7 mouse cellular contexts compared by ENCODE assay signal in genomic region chr7:31097583-31098248, GRCm38 (mm10). TPM values are rescaled to one million over a fixed set of nuclear protein-coding genes. Genes with fewer than 3 reads are reported as not detected.
DNase-seq lines count a peak whose midpoint lies in the region; ATAC-seq and TF ChIP-seq lines count a peak whose summit lies in the region.

No protein-coding gene starts in this region.

- no peaks in the 10 kb centered on the region for H3K4me1 ChIP-seq in embryonic facial prominence, embryonic 11.5 days (ENCODE audit: control insufficient read depth, insufficient read depth, low read length)
- H3K4me1 ChIP-seq in heart, adult 2 months (ENCODE audit: control insufficient read depth, insufficient read depth, low read length): no peaks in the 10 kb centered on the region
- H3K4me1 ChIP-seq in kidney, adult 2 months (ENCODE audit: control insufficient read depth, insufficient read depth, low read length): no peaks in the 10 kb centered on the region
- peaks cover 5% of the 10 kb centered on the region; the same call in 1 of the 2 replicates for H3K4me1 ChIP-seq in limb, embryonic 12.5 days (replicated peaks)
- no peaks in the 10 kb centered on the region for H3K4me1 ChIP-seq in midbrain, embryonic 15.5 days
- no peaks in the 10 kb centered on the region for H3K4me1 ChIP-seq in spleen, adult 2 months (ENCODE audit: control insufficient read depth, insufficient read depth, insufficient read length)

- no peaks in the 10 kb centered on the region for H3K27me3 ChIP-seq in embryonic facial prominence, embryonic 11.5 days (ENCODE audit: control insufficient read depth, insufficient read depth, low read length)
- H3K27me3 ChIP-seq in heart, adult 2 months (ENCODE audit: control insufficient read depth, insufficient read depth, low read length): no peaks in the 10 kb centered on the region
- no peaks in the 10 kb centered on the region for H3K27me3 ChIP-seq in kidney, adult 2 months (replicated peaks; ENCODE audit: control insufficient read depth, insufficient read depth, low read length)
- peaks cover 3% of the 10 kb centered on the region for H3K27me3 ChIP-seq in limb, embryonic 12.5 days
- H3K27me3 ChIP-seq in midbrain, embryonic 15.5 days (replicated peaks): no peaks in the 10 kb centered on the region
- H3K27me3 ChIP-seq in spleen, adult 2 months (ENCODE audit: control insufficient read depth, insufficient read depth, low read length): no peaks in the 10 kb centered on the region

- peak; percentile 40; the same call in 1 of the 2 replicates for TF ChIP-seq POLR2A in heart, adult 2 months (IDR thresholded peaks at IDR 0.05; ENCODE audit: insufficient read depth, low read depth, low read length)
- TF ChIP-seq POLR2A in kidney, adult 2 months (IDR thresholded peaks at IDR 0.05; ENCODE audit: low read depth, low read length): no peak
- no peak for TF ChIP-seq POLR2A in spleen, adult 2 months (IDR thresholded peaks at IDR 0.05; ENCODE audit: low read depth, low read length)

- H3K9ac ChIP-seq in embryonic facial prominence, embryonic 11.5 days (replicated peaks; ENCODE audit: low read length): peak overlapping the region; percentile 25
- H3K9ac ChIP-seq in heart, adult 2 months (ENCODE audit: low read depth, low read length): no peak overlapping the region
- H3K9ac ChIP-seq in limb, embryonic 12.5 days (replicated peaks): 0 out of 2 replicates have a peak overlapping the region, but pooled peaks have one; percentile 12
- no peak overlapping the region for H3K9ac ChIP-seq in midbrain, embryonic 15.5 days

- peak overlapping the region; percentile 1; the same call in 1 of the 2 replicates for H3K4me3 ChIP-seq in embryonic facial prominence, embryonic 11.5 days (ENCODE audit: low read depth, low read length)
- peak overlapping the region; percentile 24; the same call in 1 of the 2 replicates for H3K4me3 ChIP-seq in heart, adult 2 months
- no peak overlapping the region for H3K4me3 ChIP-seq in kidney, adult 2 months (ENCODE audit: insufficient read depth, low read depth, low read length)
- peak overlapping the region; percentile 17 for H3K4me3 ChIP-seq in limb, embryonic 12.5 days (replicated peaks)
- peak overlapping the region; percentile 23 for H3K4me3 ChIP-seq in midbrain, embryonic 15.5 days
- no peak overlapping the region for H3K4me3 ChIP-seq in spleen, adult 2 months (ENCODE audit: extremely low read depth, insufficient read depth, insufficient read length)

- peak; percentile 94 for DNase-seq in adrenal gland, postnatal 10 days
- DNase-seq in embryonic facial prominence, embryonic 11.5 days (ENCODE audit: low spot score): peak; percentile 96
- peak; percentile 91 for DNase-seq in heart, adult 2 months
- peak; percentile 94 for DNase-seq in kidney, adult 2 months
- peak; percentile 82 to 91 for DNase-seq in spleen, adult 2 months (ENCODE audit: low read depth in 1 of 2, low spot score in 2 of 2)

- no peaks in the 10 kb centered on the region for H3K36me3 ChIP-seq in embryonic facial prominence, embryonic 11.5 days (replicated peaks; ENCODE audit: control insufficient read depth, insufficient read depth, low read depth, low read length)
- H3K36me3 ChIP-seq in heart, adult 2 months (ENCODE audit: control insufficient read depth, insufficient read depth, low read length): no peaks in the 10 kb centered on the region
- no peaks in the 10 kb centered on the region; the same call in 1 of the 2 replicates for H3K36me3 ChIP-seq in kidney, adult 2 months (ENCODE audit: control insufficient read depth, insufficient read depth, low read length)
- H3K36me3 ChIP-seq in limb, embryonic 12.5 days: no peaks in the 10 kb centered on the region
- no peaks in the 10 kb centered on the region for H3K36me3 ChIP-seq in midbrain, embryonic 15.5 days (replicated peaks)
- no peaks in the 10 kb centered on the region for H3K36me3 ChIP-seq in spleen, adult 2 months (ENCODE audit: control insufficient read depth, insufficient read depth, low read length)

- peak; percentile 93 for TF ChIP-seq CTCF in heart, adult 2 months (IDR thresholded peaks at IDR 0.05)
- TF ChIP-seq CTCF in kidney, adult 2 months (conservative IDR thresholded peaks at IDR 0.05; ENCODE audit: insufficient read depth, insufficient read length, low read depth, low read length): peak; percentile 94
- TF ChIP-seq CTCF in spleen, adult 2 months (IDR thresholded peaks at IDR 0.05; ENCODE audit: extremely low read depth, insufficient read depth, insufficient read length, insufficient replicate concordance): peak; percentile 97

- 0 out of 2 replicates have a peak, but pooled peaks have one; percentile 43 for TF ChIP-seq EP300 in heart, adult 2 months (IDR thresholded peaks at IDR 0.05; ENCODE audit: insufficient read depth, low read depth, low read length)

- peak; percentile 88 for ATAC-seq in embryonic facial prominence, embryonic 11.5 days (replicated peaks; ENCODE audit: insufficient number of reproducible peaks, low FRiP score, low TSS enrichment, low read depth)
- peak; percentile 92 for ATAC-seq in limb, embryonic 12.5 days (ENCODE audit: insufficient number of reproducible peaks, insufficient read depth, low FRiP score, low TSS enrichment, low read depth)
- peak; percentile 93 for ATAC-seq in midbrain, embryonic 15.5 days (replicated peaks)

- 36% methylated on average over 19 of the region's 20 CpGs for WGBS in embryonic facial prominence, embryonic 11.5 days
- 52% methylated on average over 20 of the region's 20 CpGs for WGBS in heart, adult 2 months
- WGBS in kidney, adult 2 months: 40% methylated on average over 20 of the region's 20 CpGs
- 36% methylated on average over 20 of the region's 20 CpGs for WGBS in limb, embryonic 12.5 days
- 45% methylated on average over 20 of the region's 20 CpGs for WGBS in midbrain, embryonic 15.5 days
- WGBS in spleen, adult 2 months: 51% methylated on average over 20 of the region's 20 CpGs

- no peaks in the 10 kb centered on the region for H3K79me2 ChIP-seq in heart, adult 2 months (replicated peaks; ENCODE audit: control insufficient read depth, insufficient read depth, low read length)

- intact Hi-C loops in heart, adult 2 months (cut with DNase I): loop anchor here (1.0 to 5.0 kb wide), 4 partner anchors 19 to 140 kb away; partner anchors contain the start of genes Lgi4 and Usf2

- H3K27ac ChIP-seq in embryonic facial prominence, embryonic 11.5 days (replicated peaks; ENCODE audit: low read depth, low read length): no peak overlapping the region
- H3K27ac ChIP-seq in heart, adult 2 months: peak overlapping the region; percentile 47
- H3K27ac ChIP-seq in kidney, adult 2 months (ENCODE audit: insufficient read depth, low read depth, low read length): no peak overlapping the region
- H3K27ac ChIP-seq in limb, embryonic 12.5 days: peak overlapping the region; percentile 17; the same call in 1 of the 2 replicates
- no peak overlapping the region for H3K27ac ChIP-seq in midbrain, embryonic 15.5 days
- no peak overlapping the region for H3K27ac ChIP-seq in spleen, adult 2 months (ENCODE audit: insufficient read depth, low read length)

- H3K9me3 ChIP-seq in embryonic facial prominence, embryonic 11.5 days (replicated peaks; ENCODE audit: control insufficient read depth, low read length): no peaks in the 10 kb centered on the region
- H3K9me3 ChIP-seq in limb, embryonic 12.5 days: no peaks in the 10 kb centered on the region
- H3K9me3 ChIP-seq in midbrain, embryonic 15.5 days: no peaks in the 10 kb centered on the region

- H3K4me2 ChIP-seq in embryonic facial prominence, embryonic 11.5 days (ENCODE audit: low read depth, low read length): peak overlapping the region; percentile 21
- H3K4me2 ChIP-seq in limb, embryonic 12.5 days: peak overlapping the region; percentile 47
- H3K4me2 ChIP-seq in midbrain, embryonic 15.5 days: peak overlapping the region; percentile 44

RNA-seq across cellular contexts. Expression of gene Hpn, which starts 17.4 kb away (rescaled TPM):
- total RNA-seq in adrenal gland, postnatal 10 days (2021): 10 to 100 TPM; 25.1 to 65.2 TPM
- polyA plus RNA-seq in embryonic facial prominence, embryonic 11.5 days (2014; fragmentation: Nextera tagmentation; extraction: Ambion mirVana): 2.2 and 3.6 TPM in 2 replicates
- 1 to 10 TPM; 1.7 to 2.6 TPM for total RNA-seq in heart, adult 2 months (2021)
- 2.8 and 5.1 TPM in 2 replicates for polyA plus RNA-seq in heart, adult 2 months (2012; rRNA removed)
- 626 and 739 TPM in 2 replicates for polyA plus RNA-seq in kidney, adult 2 months (2012; rRNA removed)
- polyA plus RNA-seq in limb, embryonic 12.5 days (2016; fragmentation: Nextera tagmentation; extraction: Ambion mirVana): 2.4 and 3.6 TPM in 2 replicates
- 0.47 and 0.80 TPM in 2 replicates for polyA plus RNA-seq in midbrain, embryonic 15.5 days (2015; fragmentation: Nextera tagmentation; extraction: Ambion mirVana)
- polyA plus RNA-seq in spleen, adult 2 months (2012; rRNA removed): 22.1 and 26.8 TPM in 2 replicates

RNA-seq across cellular contexts. Expression of gene Fxyd3, which starts 21.2 kb away (rescaled TPM):
- total RNA-seq in adrenal gland, postnatal 10 days (2021): 1 to 10 TPM; 4.0 to 5.6 TPM
- polyA plus RNA-seq in embryonic facial prominence, embryonic 11.5 days (2014; fragmentation: Nextera tagmentation; extraction: Ambion mirVana): 11.8 TPM in 2 replicates
- 1 to 10 TPM; 1.6 to 2.5 TPM for total RNA-seq in heart, adult 2 months (2021)
- 4.9 and 5.5 TPM in 2 replicates for polyA plus RNA-seq in heart, adult 2 months (2012; rRNA removed)
- 4.8 and 5.1 TPM in 2 replicates for polyA plus RNA-seq in kidney, adult 2 months (2012; rRNA removed)
- 18.3 and 19.2 TPM in 2 replicates for polyA plus RNA-seq in limb, embryonic 12.5 days (2016; fragmentation: Nextera tagmentation; extraction: Ambion mirVana)
- not detected in 2 replicates for polyA plus RNA-seq in midbrain, embryonic 15.5 days (2015; fragmentation: Nextera tagmentation; extraction: Ambion mirVana)
- polyA plus RNA-seq in spleen, adult 2 months (2012; rRNA removed): 0.94 and 1.8 TPM in 2 replicates

RNA-seq across cellular contexts. Expression of gene Scn1b, which starts 29.1 kb away (rescaled TPM):
- 10 to 100 TPM; 15.7 to 39.2 TPM for total RNA-seq in adrenal gland, postnatal 10 days (2021)
- 0.81 and 0.96 TPM in 2 replicates for polyA plus RNA-seq in embryonic facial prominence, embryonic 11.5 days (2014; fragmentation: Nextera tagmentation; extraction: Ambion mirVana)
- total RNA-seq in heart, adult 2 months (2021): 10 to 100 TPM; 31.8 to 32.5 TPM
- polyA plus RNA-seq in heart, adult 2 months (2012; rRNA removed): 39.7 and 41.9 TPM in 2 replicates
- 25.1 and 27.9 TPM in 2 replicates for polyA plus RNA-seq in kidney, adult 2 months (2012; rRNA removed)
- polyA plus RNA-seq in limb, embryonic 12.5 days (2016; fragmentation: Nextera tagmentation; extraction: Ambion mirVana): 1.4 and 2.0 TPM in 2 replicates
- polyA plus RNA-seq in midbrain, embryonic 15.5 days (2015; fragmentation: Nextera tagmentation; extraction: Ambion mirVana): 9.2 and 9.9 TPM in 2 replicates
- 41.6 and 48.4 TPM in 2 replicates for polyA plus RNA-seq in spleen, adult 2 months (2012; rRNA removed)

RNA-seq across cellular contexts. Expression of gene Lgi4, which starts 38.6 kb away (rescaled TPM):
- total RNA-seq in adrenal gland, postnatal 10 days (2021): 1 to 10 TPM; 6.1 to 7.0 TPM
- 1.2 and 1.5 TPM in 2 replicates for polyA plus RNA-seq in embryonic facial prominence, embryonic 11.5 days (2014; fragmentation: Nextera tagmentation; extraction: Ambion mirVana)
- total RNA-seq in heart, adult 2 months (2021): 1 to 10 TPM; 3.8 to 3.9 TPM
- polyA plus RNA-seq in heart, adult 2 months (2012; rRNA removed): 5.4 and 6.5 TPM in 2 replicates
- 0.99 and 2.2 TPM in 2 replicates for polyA plus RNA-seq in kidney, adult 2 months (2012; rRNA removed)
- polyA plus RNA-seq in limb, embryonic 12.5 days (2016; fragmentation: Nextera tagmentation; extraction: Ambion mirVana): 0.61 and 0.87 TPM in 2 replicates
- polyA plus RNA-seq in midbrain, embryonic 15.5 days (2015; fragmentation: Nextera tagmentation; extraction: Ambion mirVana): 0.19 and 0.22 TPM in 2 replicates
- polyA plus RNA-seq in spleen, adult 2 months (2012; rRNA removed): 0.92 and 1.0 TPM in 2 replicates

RNA-seq across cellular contexts. Expression of gene Fxyd1, which starts 40.7 kb away (rescaled TPM):
- total RNA-seq in adrenal gland, postnatal 10 days (2021): 100 to 1,000 TPM; 353 to 358 TPM
- 11.8 and 12.0 TPM in 2 replicates for polyA plus RNA-seq in embryonic facial prominence, embryonic 11.5 days (2014; fragmentation: Nextera tagmentation; extraction: Ambion mirVana)
- total RNA-seq in heart, adult 2 months (2021): 100 to 1,000 TPM; 839 to 985 TPM
- 1,788 and 1,851 TPM in 2 replicates for polyA plus RNA-seq in heart, adult 2 months (2012; rRNA removed)
- 107 and 119 TPM in 2 replicates for polyA plus RNA-seq in kidney, adult 2 months (2012; rRNA removed)
- polyA plus RNA-seq in limb, embryonic 12.5 days (2016; fragmentation: Nextera tagmentation; extraction: Ambion mirVana): 23.6 and 28.2 TPM in 2 replicates
- 13.2 and 15.5 TPM in 2 replicates for polyA plus RNA-seq in midbrain, embryonic 15.5 days (2015; fragmentation: Nextera tagmentation; extraction: Ambion mirVana)
- 60.6 and 67.6 TPM in 2 replicates for polyA plus RNA-seq in spleen, adult 2 months (2012; rRNA removed)

Comparison
In these comparisons a context has a peak if more than half of its experiments do, and no peak if none do; other contexts are left out.
1. H3K27ac ChIP-seq: peak in heart, adult 2 months (single experiment) and limb, embryonic 12.5 days (single experiment); none in embryonic facial prominence, embryonic 11.5 days (single experiment), kidney, adult 2 months (single experiment), midbrain, embryonic 15.5 days (single experiment) and spleen, adult 2 months (single experiment).
2. H3K4me3 ChIP-seq: peak in embryonic facial prominence, embryonic 11.5 days (single experiment), heart, adult 2 months (single experiment), limb, embryonic 12.5 days (single experiment) and midbrain, embryonic 15.5 days (single experiment); none in kidney, adult 2 months (single experiment) and spleen, adult 2 months (single experiment).
3. H3K9ac ChIP-seq: peak in embryonic facial prominence, embryonic 11.5 days (single experiment) and limb, embryonic 12.5 days (single experiment); none in heart, adult 2 months (single experiment) and midbrain, embryonic 15.5 days (single experiment).
4. RNA of gene Hpn, which starts 17.4 kb away (polyA plus RNA-seq): 626 to 739 TPM in kidney, adult 2 months; 22.1 to 26.8 TPM in spleen, adult 2 months, 2.8 to 5.1 TPM in heart, adult 2 months, 2.4 to 3.6 TPM in limb, embryonic 12.5 days, 2.2 to 3.6 TPM in embryonic facial prominence, embryonic 11.5 days and 0.47 to 0.80 TPM in midbrain, embryonic 15.5 days; every median in the first group is over 10 times any median in the second.
5. Peak in every context shown above with its lines, with median percentiles within 50 percentile points of each other: DNase-seq, ATAC-seq, H3K4me2 ChIP-seq and CTCF ChIP-seq.